Mouse (Mus musculus): Measurements from ENCODE around the gene Mgat5.
A peak's percentile ranks its signal among the peaks of the same experiment; 100 is the strongest.

The Mgat5 gene

DNA sequence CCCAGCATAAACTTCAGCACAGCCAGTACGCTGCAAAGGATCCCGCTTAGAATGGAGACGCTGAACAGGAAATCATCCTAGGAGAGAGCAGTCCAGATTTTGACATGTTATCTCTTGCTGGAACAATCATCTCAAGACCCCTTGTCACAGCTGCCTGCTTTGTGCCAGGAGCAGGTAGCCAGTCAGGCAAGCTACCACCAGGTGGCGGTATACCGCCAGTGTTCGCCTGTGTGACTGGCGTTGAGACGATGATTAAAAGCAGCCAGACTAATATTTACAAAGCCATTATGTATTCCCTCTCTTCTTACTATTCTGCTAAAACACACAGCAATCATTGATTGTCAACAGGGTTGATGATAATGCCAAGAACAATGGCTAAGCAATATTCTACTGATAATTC lies 295.4 kb downstream of the Mgat5 start:
- peak; percentile 51 to 78 for DNase-seq (ENCODE audit: low spot score in 2 of 2)

DNA sequence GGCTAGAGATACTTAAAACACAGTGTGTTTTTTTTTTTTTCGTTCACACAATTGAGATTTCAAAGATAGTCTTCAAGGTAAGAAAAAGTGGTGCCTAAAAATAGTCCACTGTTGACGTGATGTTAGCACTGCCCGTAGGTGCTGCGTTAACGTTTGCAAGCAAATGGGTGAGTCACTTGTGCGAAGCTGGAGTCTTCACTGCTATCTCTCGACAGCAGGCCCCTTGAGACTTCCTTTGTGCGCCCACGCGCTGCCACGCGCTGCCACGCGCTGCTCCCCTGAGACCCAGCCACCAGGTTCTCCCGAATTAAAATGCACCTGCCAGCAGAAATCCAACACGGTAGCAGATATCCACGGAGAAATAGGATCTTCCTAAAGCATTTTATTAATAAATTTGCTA lies 295.9 kb downstream of the Mgat5 start:
- DNase-seq (ENCODE audit: low spot score in 2 of 2), result no peak

DNA sequence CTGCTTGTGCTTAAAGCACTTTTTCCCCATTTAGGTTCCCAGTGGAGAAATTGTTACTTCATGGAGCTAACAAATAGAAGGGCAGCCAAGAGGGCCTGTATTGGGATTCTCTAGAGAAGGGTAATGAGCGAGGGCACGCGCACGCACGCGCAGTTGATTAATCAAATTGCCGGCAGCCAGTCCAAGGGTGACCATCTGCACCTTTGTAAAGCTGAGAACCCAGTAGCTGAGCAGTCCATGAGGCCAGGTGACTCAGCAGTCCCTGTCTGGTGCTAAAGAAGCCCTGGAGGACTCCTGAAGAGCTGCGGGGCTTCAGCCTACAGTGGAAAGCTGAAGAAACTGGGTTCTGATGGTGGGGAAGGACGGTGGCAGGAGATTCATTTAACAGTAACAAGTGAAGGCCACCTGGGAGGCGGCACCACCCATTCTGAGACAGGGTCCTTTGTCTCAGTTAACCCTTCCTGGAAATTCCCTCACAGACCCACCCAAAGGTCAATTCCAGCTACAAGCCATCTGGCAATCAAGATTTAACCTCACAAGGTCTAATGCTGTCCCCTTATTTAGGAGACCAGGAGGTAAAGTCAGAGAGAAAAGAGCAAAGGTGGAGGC lies 302.3 kb downstream of the Mgat5 start:
- no peak for DNase-seq (ENCODE audit: low spot score in 2 of 2)

DNA sequence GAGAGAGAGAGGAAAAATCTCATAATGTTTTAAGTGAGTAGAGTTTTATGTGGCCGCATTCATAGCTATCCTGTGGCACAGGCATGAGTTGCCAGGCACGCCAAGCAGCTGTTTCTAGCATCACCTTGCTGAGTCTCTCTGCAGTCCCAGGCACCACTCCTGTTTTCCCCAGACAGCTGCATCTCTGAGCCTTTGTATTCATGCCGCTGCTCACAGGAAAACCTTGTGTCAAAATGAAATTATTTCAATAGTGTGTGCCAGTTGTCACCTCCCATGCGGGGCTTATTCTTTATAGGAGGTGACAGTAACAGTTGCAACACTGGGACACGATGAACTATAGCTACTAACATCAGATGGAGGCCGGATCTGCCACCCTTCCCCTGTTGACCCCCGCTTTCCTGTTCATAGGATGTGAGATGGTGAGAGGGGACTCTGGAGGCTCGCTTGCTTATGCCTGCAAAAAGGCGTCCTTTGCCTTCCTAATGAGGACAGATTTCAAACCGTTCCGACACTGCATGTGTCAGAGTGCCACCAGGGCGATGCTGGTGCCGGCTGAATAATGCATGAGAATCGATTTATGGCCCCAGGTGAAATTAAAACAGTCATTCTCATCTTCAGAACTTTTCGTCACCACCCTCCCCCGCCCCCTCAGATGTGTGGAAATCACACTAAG lies 303.4 kb downstream of the Mgat5 start:
- DNase-seq (ENCODE audit: low spot score in 2 of 2), result no peak

DNA sequence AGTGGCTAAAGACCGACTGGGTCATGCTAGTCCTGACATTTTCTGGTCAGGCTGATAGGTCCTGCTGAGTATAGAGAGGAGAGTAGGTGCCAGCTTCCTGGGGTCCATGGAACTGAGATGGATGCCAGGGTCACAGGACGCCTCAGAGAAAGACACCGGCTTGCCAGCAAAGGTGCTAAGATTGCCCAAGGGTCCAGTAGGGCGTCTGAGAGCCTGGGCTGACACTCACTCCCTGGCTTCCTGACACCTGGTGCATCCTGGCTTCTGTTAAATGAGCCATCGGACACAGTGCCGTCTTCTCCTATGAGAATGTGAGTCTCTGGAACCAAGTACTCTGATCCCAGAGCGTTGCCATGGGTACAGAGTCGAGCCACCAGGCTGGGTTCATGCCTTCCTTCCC lies 304.1 kb downstream of the Mgat5 start:
- no peak for DNase-seq (ENCODE audit: low spot score in 2 of 2)

DNA sequence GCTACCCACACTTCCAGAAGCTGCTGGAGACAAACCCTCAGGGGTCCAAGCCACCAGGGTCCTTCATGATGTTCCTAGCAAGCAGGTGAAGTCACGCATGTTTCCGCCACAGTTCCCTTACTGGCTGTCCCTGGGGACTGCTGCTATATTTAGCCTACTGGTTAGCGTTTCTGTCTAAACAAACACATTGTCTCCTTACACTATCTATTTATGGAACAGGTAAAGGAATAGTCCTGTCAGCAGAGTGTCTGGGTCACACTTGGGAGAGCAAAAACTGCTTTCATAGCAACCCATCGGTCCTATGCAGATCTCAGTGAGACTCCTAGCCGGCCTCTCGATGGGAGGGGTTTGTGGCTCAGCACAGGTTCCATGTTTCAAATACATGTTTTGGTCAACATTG lies 306.5 kb downstream of the Mgat5 start:
- DNase-seq (ENCODE audit: low spot score in 2 of 2), result no peak

DNA sequence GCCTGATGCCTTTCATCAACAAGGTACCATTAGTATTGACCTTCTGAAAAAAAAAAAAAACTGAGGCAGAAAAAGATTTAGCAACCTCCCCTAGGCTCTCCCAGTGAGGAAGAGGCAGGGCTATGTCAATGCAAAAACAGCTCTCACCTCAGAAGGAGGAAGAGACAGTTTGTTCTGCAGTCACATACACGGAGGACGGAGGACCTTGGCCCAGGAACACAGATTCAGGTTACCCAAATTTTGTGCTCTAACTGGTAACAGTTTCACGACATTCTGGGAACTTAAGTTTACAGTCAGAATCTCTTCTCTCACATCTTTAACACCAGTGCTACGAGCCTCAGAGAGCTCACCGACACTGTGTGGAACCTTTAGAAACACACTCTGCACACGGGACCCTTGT lies 307.9 kb downstream of the Mgat5 start:
- DNase-seq (ENCODE audit: low spot score in 2 of 2), result no peak

DNA sequence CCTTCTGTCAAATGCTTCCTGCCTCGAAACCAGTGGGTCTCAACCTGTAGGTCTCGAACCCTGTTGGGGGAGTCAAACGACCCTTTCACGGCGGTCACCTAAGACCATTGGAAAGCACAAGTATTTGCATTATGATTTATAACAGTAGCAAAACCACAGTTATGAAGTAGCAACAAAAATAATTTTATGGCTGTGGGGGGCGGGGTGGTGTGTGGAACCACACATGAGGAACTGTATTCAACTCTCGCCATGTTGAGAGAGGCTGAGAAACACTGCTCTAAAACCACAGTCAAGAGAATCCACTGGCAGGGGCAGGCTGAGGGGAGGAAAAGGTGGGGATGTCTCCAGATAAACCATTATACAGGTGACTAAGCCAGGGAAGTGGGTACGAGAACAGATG lies 308.3 kb downstream of the Mgat5 start:
- DNase-seq (ENCODE audit: low spot score in 2 of 2), result no peak

DNA sequence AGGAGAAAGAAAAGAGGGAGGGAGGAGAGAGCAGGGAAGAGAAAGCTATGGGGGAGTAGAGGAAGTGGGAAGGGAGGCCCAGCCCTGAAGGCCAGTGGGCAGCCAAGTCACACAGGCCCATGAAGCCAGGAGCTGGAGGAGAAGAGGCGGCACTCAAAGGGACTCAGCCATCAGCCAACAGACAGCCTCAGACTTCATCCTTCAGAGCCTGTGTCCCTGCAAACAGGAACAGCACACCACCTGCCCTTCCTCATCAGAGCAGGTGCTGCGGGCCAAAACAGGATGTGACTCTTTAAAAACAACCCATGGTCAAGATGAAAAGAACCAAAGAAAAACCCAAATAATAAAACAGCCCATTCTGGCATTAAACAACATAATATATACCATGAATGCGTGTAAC lies 308.8 kb downstream of the Mgat5 start:
- no peak for DNase-seq (ENCODE audit: low spot score in 2 of 2)

DNA sequence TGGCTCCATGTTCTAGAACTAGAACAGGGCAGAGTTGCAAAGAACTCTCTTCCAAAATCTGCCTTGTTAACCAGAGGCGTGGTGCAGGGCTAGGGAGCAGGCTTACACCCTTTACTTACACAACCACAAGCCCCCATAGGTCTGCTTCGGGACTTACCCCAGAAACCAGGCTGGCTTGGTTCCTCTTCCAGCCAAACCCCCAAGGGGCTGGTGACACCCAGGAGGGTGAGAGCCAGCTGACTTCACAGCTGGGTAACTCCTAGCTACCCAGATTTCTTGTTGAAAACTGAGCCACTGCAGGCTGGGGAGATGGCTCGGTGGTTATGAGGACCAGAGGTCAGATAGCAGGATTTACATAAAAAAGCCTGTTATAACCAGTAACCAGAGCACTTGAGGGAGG lies 309.7 kb downstream of the Mgat5 start:
- DNase-seq (ENCODE audit: low spot score in 2 of 2), result no peak

DNA sequence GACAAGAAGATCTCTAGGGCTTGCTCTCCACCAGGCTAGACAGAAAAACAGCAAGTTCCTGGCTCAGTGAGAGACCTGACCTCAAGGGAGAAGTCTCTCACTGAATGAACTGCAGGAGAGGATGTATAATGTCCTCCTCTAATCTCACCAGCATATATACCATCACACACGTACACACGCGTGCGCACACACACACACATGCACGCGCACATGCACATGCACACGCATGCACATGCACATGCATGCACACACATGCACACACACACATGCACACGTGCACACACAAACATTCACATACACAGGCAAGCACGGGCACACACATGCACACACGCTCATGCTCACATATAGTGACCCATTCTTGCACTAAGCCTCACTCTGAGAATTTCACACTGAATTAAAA lies 310.1 kb downstream of the Mgat5 start:
- DNase-seq (ENCODE audit: low spot score in 2 of 2), result no peak

DNA sequence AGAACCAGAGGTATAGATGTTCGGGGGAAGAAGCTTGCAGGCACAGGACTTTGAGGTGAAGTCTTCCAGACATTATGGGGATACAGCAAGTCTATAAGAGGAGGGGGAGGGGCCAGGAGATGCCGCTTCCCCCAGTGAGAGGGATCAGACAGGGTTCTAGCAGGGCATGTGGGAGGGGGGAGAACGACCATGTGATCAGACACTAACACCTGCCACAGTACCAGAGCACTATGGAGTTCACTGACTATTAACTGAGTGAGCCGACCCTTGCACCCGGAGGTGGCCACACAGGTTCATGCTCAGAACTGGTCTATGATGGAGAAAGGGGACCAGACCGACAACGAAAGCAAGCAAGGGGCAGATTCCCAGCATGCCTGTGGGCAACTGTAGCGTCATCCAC lies 318.5 kb downstream of the Mgat5 start:
- no peak for DNase-seq (ENCODE audit: low spot score in 2 of 2)

DNA sequence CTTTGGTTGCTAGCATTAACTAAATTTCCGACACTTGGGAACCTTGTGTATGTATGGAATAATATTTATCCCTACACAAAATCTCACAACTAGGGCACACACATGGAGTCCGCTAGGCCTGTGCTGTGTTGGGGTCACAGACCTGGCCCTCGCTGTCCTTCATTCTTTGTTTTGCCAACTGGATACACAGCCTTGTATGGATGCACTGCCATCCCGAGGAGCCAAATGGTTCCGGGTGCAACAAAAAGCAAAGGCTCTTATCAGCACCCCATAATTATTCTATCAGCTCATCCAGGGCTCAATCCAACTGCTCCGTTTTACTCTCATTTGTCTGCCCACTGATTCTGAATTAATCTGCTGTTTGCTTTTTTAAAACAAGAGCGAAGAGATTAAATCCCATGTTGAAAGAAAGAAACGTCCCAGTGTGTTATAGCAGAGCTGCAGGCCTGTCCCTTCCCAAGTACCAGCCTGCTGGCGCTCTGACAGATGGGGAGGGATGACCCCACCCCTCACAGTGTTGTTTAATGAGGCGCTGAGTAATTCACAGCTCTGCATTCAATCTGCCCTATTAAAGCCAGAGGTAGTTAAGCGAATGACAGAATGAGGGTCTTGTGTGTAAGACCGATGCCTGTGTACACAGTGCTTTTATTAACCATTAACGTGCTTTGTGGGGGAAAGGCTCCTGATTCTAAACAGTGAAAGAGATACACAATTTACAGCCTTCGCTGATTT lies 326.2 kb downstream of the Mgat5 start:
- no peak for DNase-seq (ENCODE audit: low spot score in 2 of 2)

DNA sequence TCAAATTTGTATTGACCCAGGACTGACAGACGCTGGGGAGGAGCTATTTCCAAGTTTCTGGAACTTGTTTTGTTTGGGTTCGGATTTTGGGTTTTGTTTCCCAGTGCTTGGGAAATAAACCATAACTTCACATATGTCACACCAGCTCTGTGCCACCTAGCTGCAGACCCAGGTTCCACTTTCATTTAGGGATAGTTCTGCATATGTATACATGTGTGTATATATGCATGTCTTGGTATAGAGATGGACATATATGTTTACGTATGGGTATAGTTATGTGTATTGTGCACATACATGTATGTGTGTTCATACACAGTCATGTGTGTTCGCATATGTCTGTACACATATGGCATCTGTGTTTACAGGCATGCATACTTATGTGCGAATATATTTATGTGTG lies 326.9 kb downstream of the Mgat5 start:
- DNase-seq (ENCODE audit: low spot score in 2 of 2), result no peak

DNA sequence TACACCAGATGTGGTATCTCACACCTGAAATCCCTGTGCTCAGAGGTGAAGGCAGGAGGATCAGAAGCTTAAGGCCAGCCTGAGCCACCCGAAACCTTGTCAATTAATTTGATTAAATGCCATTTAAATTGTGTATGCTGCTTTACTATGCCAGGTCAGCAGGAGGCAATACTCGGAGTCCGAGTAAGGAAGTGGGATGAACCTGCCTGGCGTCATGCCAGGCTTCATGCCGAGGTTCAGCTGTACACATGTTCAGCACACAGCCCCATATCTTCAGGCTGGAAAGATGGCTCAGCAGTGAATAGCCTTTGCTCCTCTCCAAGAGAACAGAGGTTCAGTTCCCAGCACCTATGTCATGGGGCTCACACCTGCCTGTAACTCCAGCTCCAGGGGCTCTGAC lies 331.6 kb downstream of the Mgat5 start:
- no peak for DNase-seq (ENCODE audit: low spot score in 2 of 2)

DNA sequence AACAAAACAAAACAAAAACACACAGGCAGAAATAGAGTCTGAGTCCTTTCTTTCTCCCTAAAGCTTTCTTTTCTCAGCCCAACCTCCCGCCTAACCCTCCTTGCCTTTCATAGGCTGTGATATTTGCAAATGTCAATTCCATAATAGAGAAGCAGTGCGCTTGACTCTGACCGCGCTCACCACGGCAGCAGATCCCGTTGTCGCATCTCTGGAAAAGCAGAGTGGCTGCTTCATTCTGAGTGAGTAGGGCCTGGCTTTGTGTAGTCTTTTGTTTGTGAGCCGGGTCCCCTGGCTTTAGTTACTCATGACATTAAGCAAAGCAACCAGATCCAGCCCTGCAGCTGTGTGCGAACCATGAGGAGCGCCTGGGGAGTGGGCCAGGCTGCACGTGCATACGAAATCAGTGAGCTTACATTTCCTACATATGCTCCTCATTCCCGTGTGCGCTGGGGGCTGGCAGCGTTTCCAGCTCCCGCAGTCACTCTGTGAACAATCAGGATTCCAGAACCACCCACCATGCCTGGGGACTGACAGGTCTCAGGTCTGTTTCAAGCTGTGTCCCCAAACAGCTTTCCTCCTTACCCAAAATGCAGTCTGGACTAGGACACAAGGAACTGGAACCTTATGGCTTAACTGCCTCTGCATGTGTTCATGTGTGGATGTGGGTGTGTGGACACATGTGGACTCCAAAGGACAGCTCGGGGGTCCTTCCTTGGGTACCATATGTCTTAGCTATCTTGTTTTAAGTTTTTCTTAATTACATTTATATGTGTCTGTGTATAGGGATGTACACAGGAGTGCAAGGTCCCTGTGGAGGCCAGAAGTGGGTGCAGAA lies 332.6 kb downstream of the Mgat5 start:
- no peak for DNase-seq (ENCODE audit: low spot score in 2 of 2)

Data from urinary bladder, postnatal 4 days (tissue).